Mouse (Mus musculus): Measurements from ENCODE around the gene Crmp1.

DNA sequence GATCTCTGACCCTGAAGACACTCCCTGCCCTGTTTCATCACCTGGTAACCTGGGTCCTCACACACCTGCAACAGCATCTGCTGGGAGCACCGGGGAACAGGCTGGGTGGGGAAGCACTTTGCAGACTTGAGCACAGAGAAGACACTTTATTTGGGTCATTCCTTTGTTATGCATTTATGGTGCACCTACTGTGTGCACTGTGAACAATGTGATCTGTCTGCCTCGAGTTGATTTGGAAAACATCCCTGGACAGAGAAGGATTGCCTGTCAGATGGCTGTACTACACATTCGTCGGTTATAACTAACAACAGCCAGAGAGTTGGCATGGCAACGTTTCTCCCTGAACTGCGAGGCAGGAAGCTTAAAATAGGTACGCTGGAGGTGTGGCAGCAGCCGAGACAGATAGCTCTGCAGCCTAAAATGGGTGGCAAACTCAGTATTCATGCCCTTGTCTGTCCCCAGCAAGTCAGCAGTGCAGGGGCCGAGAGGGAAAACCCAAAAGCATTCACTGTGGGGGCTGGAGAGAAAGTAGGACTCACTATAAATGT is 8.7 kb upstream of the Crmp1 start:
- TF ChIP-seq CTCF (IDR thresholded peaks at IDR 0.05; ENCODE audit: control insufficient read depth, insufficient read depth, insufficient read length) (no peak), MYOG (IDR thresholded peaks at IDR 0.05; ENCODE audit: control insufficient read depth, extremely low read depth, insufficient read length) (no peak), USF1 (IDR thresholded peaks at IDR 0.05; ENCODE audit: low read depth) (no peak), MAX (IDR thresholded peaks at IDR 0.05) (no peak)
